Mouse (Mus musculus) neural tube, embryonic 12.5 days (tissue): ENCODE measurements around the gene Gm5458. TPM values are rescaled to one million over a fixed set of nuclear protein-coding genes. Genes with fewer than 3 reads are reported as not detected.
"Not testable (repeated sequence)": the region's sequence is repeated elsewhere in the genome, so short reads cannot be mapped to it uniquely, and the experiment has no call there.

ENCODE experiments used
- ATAC-seq: fragments of 200-750 bp; cut with Nextera tagmentation; 2 replicates; pipeline ENCODE4 v1.8.0; 2017; ENCODE audit warnings: low read depth, mild to moderate bottlenecking, moderate TSS enrichment, moderate library complexity; ENCODE audit not compliant: low FRiP score
- H3K27ac ChIP-seq: fragments of 300-500 bp; sonication (generic); 2 replicates; pipeline ENCODE4 v1.5.1; 2016
- H3K27me3 ChIP-seq: fragments of 300-500 bp; sonication (generic); replicated peaks from 2 replicates; pipeline ENCODE4 v1.6.1; 2016; ENCODE audit warnings: mild to moderate bottlenecking
- H3K36me3 ChIP-seq: fragments of 300-500 bp; sonication (generic); 2 replicates; pipeline ENCODE4 v1.6.1; 2016; ENCODE audit warnings: mild to moderate bottlenecking
- H3K4me1 ChIP-seq: fragments of 300-500 bp; sonication (generic); 2 replicates; pipeline ENCODE4 v1.6.1; 2016
- H3K4me2 ChIP-seq: fragments of 300-500 bp; sonication (generic); replicated peaks from 2 replicates; pipeline ENCODE4 v1.6.1; 2016; ENCODE audit warnings: mild to moderate bottlenecking
- H3K4me3 ChIP-seq: fragments of 300-500 bp; sonication (generic); 2 replicates; pipeline ENCODE4 v1.5.1; 2016
- H3K9ac ChIP-seq: fragments of 300-500 bp; sonication (generic); 2 replicates; pipeline ENCODE4 v1.6.1; 2016; ENCODE audit warnings: mild to moderate bottlenecking
- H3K9me3 ChIP-seq: fragments of 300-500 bp; sonication (generic); 2 replicates; pipeline ENCODE4 v1.6.1; 2016; ENCODE audit warnings: mild to moderate bottlenecking
- WGBS: fragments of 180-500 bp; shearing (Covaris S2); methylation state at CpG from one replicate; pipeline ENCODE4 v1.1.7; 2016; 5-methylcytosine and 5-hydroxymethylcytosine counted together
- polyA plus RNA-seq: library from polyadenylated mRNA; unstranded; fragments of >200 nt; fragmentation: Nextera tagmentation; extraction: Ambion mirVana; gene quantifications from 2 replicates; pipeline ENCODE4 v1.2.1, GENCODE M21; 2016

Gm5458 gene
- not detected in 2 replicates for polyA plus RNA-seq

GRCm38 (mm10) chr14:19602481-19602880 is at the start of gene Gm5458:
TSS of gene Gm5458 (minus strand) at chr14:19602581.
- H3K27ac ChIP-seq, ATAC-seq, H3K9me3 ChIP-seq, H3K4me3 ChIP-seq, H3K4me2 ChIP-seq, H3K4me1 ChIP-seq, H3K27me3 ChIP-seq, H3K9ac ChIP-seq, H3K36me3 ChIP-seq: not testable (repeated sequence)
- WGBS, result 62% methylated on average over 2 of the region's 2 CpGs

- Histone ChIP-seq H3K36me3 (no peaks in the 10 kb centered on the region), H3K9me3 (no peaks in the 10 kb centered on the region), H3K4me1 (no peaks in the 10 kb centered on the region), H3K9ac (no peak overlapping the region), H3K4me3 (no peak overlapping the region), H3K4me2 (no peak overlapping the region), H3K27ac (no peak overlapping the region), H3K27me3 (no peaks in the 10 kb centered on the region)
- ATAC-seq, result no peak
- WGBS, result 90% methylated on average over 3 of the region's 3 CpGs
Measured at GRCm38 (mm10) chr14:19646232-19646631, 43.9 kb upstream of the Gm5458 start.

GRCm38 (mm10) chr14:19584804-19585667 is 17.3 kb downstream of the Gm5458 start, which contains the start of gene Gm2237:
TSS of gene Gm2237 (minus strand) at chr14:19585135.
- WGBS, result 2% methylated on average over 21 of the region's 62 CpGs
- H3K9ac ChIP-seq, result peak within 1 kb of the TSS; percentile 65
- H3K4me1 ChIP-seq, H3K27me3 ChIP-seq, H3K36me3 ChIP-seq, ATAC-seq, H3K9me3 ChIP-seq, H3K27ac ChIP-seq: not testable (repeated sequence)
- peak within 1 kb of the TSS; percentile 57 for H3K4me2 ChIP-seq
- H3K4me3 ChIP-seq, result peak within 1 kb of the TSS; percentile 49

- not testable (repeated sequence) for ATAC-seq, H3K4me3 ChIP-seq, H3K4me1 ChIP-seq, H3K4me2 ChIP-seq, H3K27ac ChIP-seq, H3K9me3 ChIP-seq, H3K27me3 ChIP-seq, H3K36me3 ChIP-seq, H3K9ac ChIP-seq
- 90% methylated on average over 1 of the region's 3 CpGs for WGBS
Measured at GRCm38 (mm10) chr14:19549863-19550262, 52.5 kb downstream of the Gm5458 start, which contains the start of gene Gm2244. TSS of gene Gm2244 (minus strand) at chr14:19549963.

Other genes starting within 250 kb of the Gm5458 start
- gene Gm21738, start 183.7 kb downstream of the Gm5458 start, polyA plus RNA-seq, result 1.8 and 3.0 TPM in 2 replicates
- not detected in 2 replicates for gene Gm2244, start 52.6 kb downstream of the Gm5458 start, polyA plus RNA-seq
- gene Gm2237, start 17.4 kb downstream of the Gm5458 start, polyA plus RNA-seq, result 3.2 and 4.2 TPM in 2 replicates
- gene Nid2, start 148.7 kb upstream of the Gm5458 start, polyA plus RNA-seq, result 53.6 and 59.5 TPM in 2 replicates
- gene Rtraf, start 221.2 kb upstream of the Gm5458 start, polyA plus RNA-seq, result 231 TPM in 2 replicates